Mouse (Mus musculus): ENCODE measurements around the gene Pja2.

- TF ChIP-seq CTCF (IDR thresholded peaks at IDR 0.05; ENCODE audit: extremely low read depth, insufficient read depth, insufficient read length, insufficient replicate concordance) (no peak), POLR2A (IDR thresholded peaks at IDR 0.05; ENCODE audit: low read depth, low read length) (no peak)
These were observed 1.0 kb upstream of the Pja2 start for GRCm38 (mm10) chr17:64332770-64333096.
